Mouse (Mus musculus): ENCODE data around the gene Lgals12.

The Lgals12 gene

GRCm38 (mm10) chr19:7606801-7607689 lies at the start of gene Lgals12:
Gene Lgals12 (minus strand): TSS chr19:7607193.
- peak; percentile 30 for DNase-seq

GRCm38 (mm10) chr19:7648913-7649666 lies 42.1 kb upstream of the Lgals12 start:
- no peak for DNase-seq

GRCm38 (mm10) chr19:7633786-7634185 lies 26.8 kb upstream of the Lgals12 start:
- DNase-seq: no peak

GRCm38 (mm10) chr19:7633021-7633420 lies 26.0 kb upstream of the Lgals12 start:
- DNase-seq: no peak

- DNase-seq: peak; percentile 79
Measured at GRCm38 (mm10) chr19:7617696-7618095, 10.7 kb upstream of the Lgals12 start.

GRCm38 (mm10) chr19:7617085-7617484 lies 10.1 kb upstream of the Lgals12 start:
- no peak for DNase-seq

GRCm38 (mm10) chr19:7616231-7616930 lies 9.4 kb upstream of the Lgals12 start:
- no peak for DNase-seq

GRCm38 (mm10) chr19:7613151-7613550 lies 6.2 kb upstream of the Lgals12 start:
- DNase-seq: no peak

- peak; percentile 58 for DNase-seq
Measured at GRCm38 (mm10) chr19:7611942-7612757, 5.2 kb upstream of the Lgals12 start, which contains the start of gene Hrasls5. Gene Hrasls5 (plus strand): TSS chr19:7612541.

GRCm38 (mm10) chr19:7607690-7608201 lies 753 bp upstream of the Lgals12 start:
- no peak for DNase-seq

- DNase-seq: peak; percentile 71
Measured at GRCm38 (mm10) chr19:7605930-7606783, 836 bp downstream of the Lgals12 start.

- DNase-seq: no peak
Measured at GRCm38 (mm10) chr19:7605013-7605412, 2.0 kb downstream of the Lgals12 start.

- no peak for DNase-seq
Measured at GRCm38 (mm10) chr19:7604107-7604506, 2.9 kb downstream of the Lgals12 start.

- no peak for DNase-seq
Measured at GRCm38 (mm10) chr19:7601551-7601950, 5.4 kb downstream of the Lgals12 start.

GRCm38 (mm10) chr19:7598481-7598880 lies 8.5 kb downstream of the Lgals12 start:
- DNase-seq: no peak

- peak; percentile 29 for DNase-seq
Measured at GRCm38 (mm10) chr19:7595534-7595933, 11.5 kb downstream of the Lgals12 start.

GRCm38 (mm10) chr19:7592018-7592417 lies 15.0 kb downstream of the Lgals12 start:
- no peak for DNase-seq

GRCm38 (mm10) chr19:7590795-7591194 lies 16.2 kb downstream of the Lgals12 start:
- no peak for DNase-seq

GRCm38 (mm10) chr19:7585764-7586163 lies 21.2 kb downstream of the Lgals12 start:
- no peak for DNase-seq

GRCm38 (mm10) chr19:7585279-7585678 lies 21.7 kb downstream of the Lgals12 start:
- DNase-seq: no peak

GRCm38 (mm10) chr19:7583599-7583998 lies 23.4 kb downstream of the Lgals12 start:
- DNase-seq: no peak

Measured in right cerebral cortex, postnatal 14 days (tissue).